Mouse (Mus musculus) small intestine, adult 2 months (tissue): ENCODE measurements around the gene Fbxo36. TPM values are rescaled to one million over a fixed set of nuclear protein-coding genes. Genes with fewer than 3 reads are reported as not detected.

Experiments used
- H3K27ac ChIP-seq: fragments of 200-500 bp; 2 replicates; pipeline ENCODE4 v1.5.1; 2012; ENCODE audit warnings: low read depth, low read length, control low read depth, inconsistent platforms; ENCODE audit not compliant: insufficient read depth
- H3K27me3 ChIP-seq: fragments of 200-500 bp; 2 replicates; pipeline ENCODE4 v1.6.1; 2012; ENCODE audit warnings: mild to moderate bottlenecking, moderate library complexity, low read length, inconsistent platforms; ENCODE audit not compliant: control insufficient read depth, insufficient read depth
- H3K36me3 ChIP-seq: fragments of 200-500 bp; 2 replicates; pipeline ENCODE4 v1.6.1; 2012; ENCODE audit warnings: mild to moderate bottlenecking, low read length, control low read depth, inconsistent platforms; ENCODE audit not compliant: control insufficient read depth, insufficient read depth
- H3K4me1 ChIP-seq: fragments of 200-500 bp; 2 replicates; pipeline ENCODE4 v1.6.1; 2012; ENCODE audit warnings: low read length, inconsistent platforms, mixed read lengths; ENCODE audit not compliant: control insufficient read depth, insufficient read depth, insufficient read length
- H3K4me3 ChIP-seq: fragments of 200-500 bp; 2 replicates; pipeline ENCODE4 v1.5.1; 2012; ENCODE audit warnings: low read depth, mild to moderate bottlenecking, control low read depth, inconsistent platforms, low read length, moderate library complexity
- CTCF ChIP-seq: fragments of 200-500 bp; IDR thresholded peaks from 2 replicates; pipeline ENCODE4 v1.5.1; 2012; ENCODE audit warnings: low read depth, mild to moderate bottlenecking, control low read depth, inconsistent platforms, low read length, moderate library complexity, mixed read lengths; ENCODE audit not compliant: insufficient replicate concordance, insufficient read length; ENCODE audit errors: extremely low read depth
- POLR2A ChIP-seq: fragments of 200-500 bp; IDR thresholded peaks from 2 replicates; pipeline ENCODE4 v1.6.1; 2012; ENCODE audit warnings: low read depth, mild to moderate bottlenecking, control low read depth, inconsistent platforms, low read length, moderate library complexity
- WGBS: fragments of 180-500 bp; shearing (Covaris S2); methylation state at CpG from one replicate; pipeline ENCODE4 v1.1.7; 2018; 5-methylcytosine and 5-hydroxymethylcytosine counted together
- polyA plus RNA-seq: library from polyadenylated mRNA; depleted of rRNA; stranded (reverse); fragments of >200 nt; gene quantifications from 2 replicates; pipeline ENCODE4 v1.2.3, GENCODE M21; 2012

The Fbxo36 gene
- polyA plus RNA-seq, 1 experiment = 3.1 TPM

- 90% methylated on average over 11 of the region's 11 CpGs for WGBS
- TF ChIP-seq CTCF (no peak), POLR2A (no peak)
- no peaks in the 10 kb centered on the region for H3K4me1 ChIP-seq
- no peak overlapping the region for H3K27ac ChIP-seq
- H3K4me3 ChIP-seq = no peak overlapping the region
- H3K27me3 ChIP-seq = no peaks in the 10 kb centered on the region
- H3K36me3 ChIP-seq = no peaks in the 10 kb centered on the region
Observed at GRCm38 (mm10) chr1:84912571-84912970, 72.9 kb downstream of the Fbxo36 start.

- Histone ChIP-seq H3K36me3 (no peaks in the 10 kb centered on the region), H3K4me1 (no peaks in the 10 kb centered on the region), H3K27ac (no peak overlapping the region), H3K27me3 (no peaks in the 10 kb centered on the region), H3K4me3 (no peak overlapping the region)
- TF ChIP-seq POLR2A = no peak
- 70% methylated on average over 4 of the region's 4 CpGs for WGBS
Observed at GRCm38 (mm10) chr1:84915010-84915409, 75.4 kb downstream of the Fbxo36 start.

GRCm38 (mm10) chr1:84918865-84919264 lies 79.2 kb downstream of the Fbxo36 start:
- Histone ChIP-seq H3K36me3 (no peaks in the 10 kb centered on the region), H3K4me1 (no peaks in the 10 kb centered on the region), H3K27me3 (no peaks in the 10 kb centered on the region), H3K27ac (no peak overlapping the region), H3K4me3 (no peak overlapping the region)
- 88% methylated on average over 3 of the region's 3 CpGs for WGBS
- no peak for TF ChIP-seq CTCF
- no peak for TF ChIP-seq POLR2A

GRCm38 (mm10) chr1:84923432-84923831 lies 83.8 kb downstream of the Fbxo36 start:
- H3K27ac ChIP-seq = no peak overlapping the region
- H3K36me3 ChIP-seq = no peaks in the 10 kb centered on the region
- TF ChIP-seq POLR2A (no peak), CTCF (no peak)
- no peaks in the 10 kb centered on the region for H3K27me3 ChIP-seq
- no peaks in the 10 kb centered on the region for H3K4me1 ChIP-seq
- 61% methylated on average over 2 of the region's 2 CpGs for WGBS
- H3K4me3 ChIP-seq = no peak overlapping the region

- Histone ChIP-seq H3K4me3 (no peak overlapping the region), H3K27ac (no peak overlapping the region), H3K4me1 (no peaks in the 10 kb centered on the region), H3K27me3 (no peaks in the 10 kb centered on the region), H3K36me3 (no peaks in the 10 kb centered on the region)
- TF ChIP-seq CTCF (no peak), POLR2A (no peak)
- 52% methylated on average over 6 of the region's 6 CpGs for WGBS
Observed at GRCm38 (mm10) chr1:84924134-84924533, 84.5 kb downstream of the Fbxo36 start.

GRCm38 (mm10) chr1:84925599-84925998 lies 86.0 kb downstream of the Fbxo36 start:
- no peaks in the 10 kb centered on the region for H3K4me1 ChIP-seq
- H3K27me3 ChIP-seq = no peaks in the 10 kb centered on the region
- no peak for TF ChIP-seq CTCF
- TF ChIP-seq POLR2A = no peak
- no peaks in the 10 kb centered on the region for H3K36me3 ChIP-seq
- WGBS = 73% methylated on average over 9 of the region's 9 CpGs
- H3K27ac ChIP-seq = no peak overlapping the region
- H3K4me3 ChIP-seq = no peak overlapping the region

- H3K27ac ChIP-seq = no peak overlapping the region
Observed at GRCm38 (mm10) chr1:84933472-84934150, 94.0 kb downstream of the Fbxo36 start.

GRCm38 (mm10) chr1:84934151-84934502 lies 94.5 kb downstream of the Fbxo36 start:
- TF ChIP-seq POLR2A (no peak), CTCF (no peak)
- Histone ChIP-seq H3K4me3 (no peak overlapping the region; the same call in 1 of the 2 replicates), H3K27ac (no peak overlapping the region), H3K36me3 (no peaks in the 10 kb centered on the region), H3K27me3 (peaks cover 3% of the 10 kb centered on the region), H3K4me1 (no peaks in the 10 kb centered on the region; the same call in 1 of the 2 replicates)
- WGBS = 5% methylated on average over 12 of the region's 12 CpGs

More at GRCm38 (mm10) chr1:84933472-84934150, 94.0 kb downstream of the Fbxo36 start:
- H3K27me3 ChIP-seq = peaks cover 3% of the 10 kb centered on the region
- no peaks in the 10 kb centered on the region; the same call in 1 of the 2 replicates for H3K4me1 ChIP-seq
- no peaks in the 10 kb centered on the region for H3K36me3 ChIP-seq
- TF ChIP-seq POLR2A (no peak), CTCF (peak; percentile 52; the same call in 1 of the 2 replicates)
- no peak overlapping the region for H3K4me3 ChIP-seq
- WGBS = 16% methylated on average over 22 of the region's 22 CpGs
